Mouse (Mus musculus) activated CD4-positive, CD25-positive, alpha-beta regulatory T cell, adult 4 months (primary cell): ENCODE data around the gene Pkd1. TPM values are rescaled to one million over a fixed set of nuclear protein-coding genes. Genes with fewer than 3 reads are reported as not detected.

ENCODE experiments used
- ATAC-seq: one replicate; pipeline ENCODE4 v1.8.0; 2017
- polyA plus RNA-seq, 2 experiments: library from polyadenylated mRNA; unstranded; fragments of 100-300 nt; shearing (Covaris generic); gene quantifications; one replicate each; pipeline ENCODE4 v1.2.1; 2017

Pkd1 gene
- polyA plus RNA-seq, 2 experiments from 2014 or later: 11.5 to 15.4 TPM

DNA sequence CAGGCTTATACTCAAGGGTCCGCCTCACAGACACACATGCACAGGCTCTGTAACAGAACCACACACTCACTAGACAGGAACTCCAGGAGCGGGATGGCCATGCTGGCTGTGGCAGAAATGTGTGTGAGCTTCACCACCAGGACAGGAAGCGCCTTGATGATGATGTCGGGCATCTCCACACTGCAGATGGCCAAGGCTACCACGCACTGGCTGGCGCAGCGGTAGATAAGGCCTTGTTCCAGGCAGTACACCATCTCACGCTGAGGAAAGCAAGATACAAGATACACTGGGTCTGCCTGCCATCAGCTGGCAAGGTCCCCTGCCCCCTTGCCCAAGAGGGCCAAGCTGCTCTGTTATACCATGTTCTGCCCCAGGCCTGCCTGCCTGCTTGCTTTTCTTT is 59.2 kb downstream of the Pkd1 start:
- ATAC-seq: no peak

DNA sequence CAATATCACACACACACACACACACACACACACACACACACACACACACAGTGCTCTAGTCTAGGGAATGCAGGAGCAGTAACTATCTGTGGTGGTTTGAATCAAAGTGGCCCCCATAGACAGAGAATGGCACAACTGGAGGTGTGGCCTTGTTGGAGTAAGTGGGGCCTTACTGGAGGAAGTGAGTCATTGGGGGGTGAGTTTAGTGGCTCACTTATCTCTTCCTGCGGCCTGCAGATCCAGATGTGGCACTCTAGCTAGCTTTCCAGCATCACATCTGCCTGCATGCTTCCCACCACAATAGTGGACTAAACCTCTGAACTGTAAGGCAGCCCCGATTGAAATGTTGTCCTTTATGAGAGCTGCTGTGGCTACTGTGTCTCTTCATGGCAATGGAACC is 61.1 kb downstream of the Pkd1 start:
- no peak for ATAC-seq

DNA sequence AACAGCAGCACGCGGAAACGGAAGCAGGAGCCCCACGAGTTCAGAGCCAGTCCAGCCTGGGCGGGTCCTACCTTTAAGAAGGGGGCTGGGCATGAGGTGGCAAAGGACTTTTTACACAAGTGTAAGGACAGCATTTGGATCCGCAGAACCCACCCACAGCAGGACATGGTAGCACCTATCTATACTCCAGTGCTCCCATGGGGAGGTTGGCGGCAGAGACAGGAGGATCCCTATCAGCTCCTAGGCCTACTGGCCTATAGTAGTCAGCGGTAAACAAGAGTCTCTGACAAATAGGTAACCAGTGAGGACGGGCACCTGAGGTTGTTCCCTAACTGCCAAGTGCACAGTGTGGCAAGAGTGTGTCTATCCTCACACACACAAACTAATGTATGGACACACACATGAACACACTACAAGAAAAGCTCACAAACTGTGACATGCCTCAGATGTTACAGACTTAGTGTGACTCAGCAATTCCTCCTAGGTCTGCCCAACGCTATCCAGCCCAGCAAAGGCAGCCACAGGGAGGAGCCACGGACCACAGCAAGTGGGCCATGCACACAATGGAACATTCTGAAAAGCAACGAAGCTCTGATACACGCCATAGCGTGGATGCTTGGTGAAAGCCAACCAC is 68.0 kb downstream of the Pkd1 start:
- no peak for ATAC-seq

DNA sequence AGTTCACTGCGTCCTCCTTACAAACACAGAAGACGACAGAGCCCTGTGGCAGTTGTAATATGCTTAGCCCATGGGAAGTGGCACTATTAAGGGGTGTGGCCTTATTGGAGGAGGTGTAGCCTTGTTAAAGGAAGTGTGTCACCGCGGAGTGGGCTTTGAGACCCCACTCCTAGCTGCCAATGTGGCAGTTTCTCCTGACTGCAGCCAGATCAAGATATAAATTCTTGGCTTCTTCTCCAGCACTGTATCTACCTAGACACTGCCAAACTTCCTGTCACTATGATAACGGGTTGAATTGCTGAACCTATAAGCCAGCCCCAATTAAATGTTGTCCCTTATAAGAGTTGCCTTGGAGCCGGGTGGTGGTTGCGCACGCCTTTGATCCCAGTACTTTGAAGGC is 75.8 kb downstream of the Pkd1 start:
- no peak for ATAC-seq

DNA sequence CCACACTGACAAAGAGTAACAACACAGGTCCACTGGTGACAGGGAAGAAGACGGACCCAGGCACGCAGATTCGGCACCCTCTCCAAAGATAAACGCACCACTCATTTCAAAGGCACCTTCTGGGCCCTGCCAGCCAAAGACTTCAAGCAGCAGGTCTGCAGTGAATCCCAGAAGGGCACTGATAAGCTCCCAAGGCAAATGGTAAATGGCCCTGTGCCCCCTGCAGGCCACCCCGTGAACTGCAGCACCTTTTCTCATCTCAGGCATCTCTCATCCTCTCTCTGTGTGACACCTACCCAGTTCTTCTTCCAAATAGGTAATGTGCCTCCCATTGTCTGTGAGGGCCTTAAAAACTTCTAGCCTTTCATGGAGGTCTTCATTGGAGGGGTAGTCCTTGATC is 79.0 kb downstream of the Pkd1 start:
- no peak for ATAC-seq

DNA sequence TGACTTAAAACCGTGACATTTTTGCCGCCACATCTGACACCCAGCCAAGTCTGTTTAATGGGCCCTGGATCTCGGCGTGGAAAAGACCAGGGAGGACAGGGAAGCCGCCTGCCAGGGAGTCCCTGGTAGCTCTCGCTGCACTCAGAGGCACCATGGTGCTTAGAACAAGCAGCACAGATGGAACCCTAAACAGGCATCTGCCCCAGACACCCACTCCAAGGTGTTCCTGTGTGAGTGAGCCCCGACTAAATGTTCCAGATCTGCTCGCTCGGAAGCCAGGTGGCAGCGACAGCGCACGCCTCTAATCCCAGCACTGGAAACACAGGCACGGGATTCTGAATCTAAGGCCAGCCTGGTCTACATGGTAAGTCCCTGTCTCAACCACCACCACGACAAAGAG is 80.4 kb downstream of the Pkd1 start:
- no peak for ATAC-seq

DNA sequence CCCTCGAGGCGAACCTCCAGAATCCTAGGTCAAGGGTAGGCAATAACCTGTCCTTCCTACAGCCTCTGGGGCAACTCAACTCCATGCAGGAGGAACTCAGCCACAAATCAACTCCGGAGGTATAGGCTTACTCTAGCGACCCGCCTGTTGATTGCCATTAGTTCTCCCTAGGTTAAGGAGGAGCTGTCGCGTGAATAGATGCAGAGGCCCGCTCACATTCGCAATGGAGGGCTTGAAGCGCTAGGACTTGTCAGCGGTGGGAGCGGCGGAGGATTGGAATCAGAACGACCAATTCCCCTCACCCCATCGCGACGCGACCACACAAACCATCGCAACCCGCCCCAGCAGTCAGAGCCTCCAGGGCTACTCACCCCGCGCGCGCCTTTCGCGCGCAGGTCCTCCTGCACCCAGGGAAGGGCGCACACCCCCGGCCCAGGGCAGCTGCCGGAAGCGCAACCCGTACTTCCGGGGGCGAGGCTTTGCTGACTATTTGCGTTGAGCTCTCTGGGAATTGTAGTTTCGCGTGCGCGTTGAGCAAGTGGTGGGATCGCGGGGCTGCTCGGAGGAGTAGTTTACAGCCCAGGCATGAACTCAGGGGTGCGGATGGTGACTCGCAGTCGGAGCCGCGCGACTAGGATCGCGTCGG is 82.7 kb downstream of the Pkd1 start, which contains the start of the genes Tsc2 and Nthl1:
Gene Tsc2 (minus strand): TSS at position 464 of the 646 bp plus-strand sequence.
Gene Nthl1 (plus strand): TSS at position 514 of the 646 bp plus-strand sequence.
- ATAC-seq: peak; percentile 98

DNA sequence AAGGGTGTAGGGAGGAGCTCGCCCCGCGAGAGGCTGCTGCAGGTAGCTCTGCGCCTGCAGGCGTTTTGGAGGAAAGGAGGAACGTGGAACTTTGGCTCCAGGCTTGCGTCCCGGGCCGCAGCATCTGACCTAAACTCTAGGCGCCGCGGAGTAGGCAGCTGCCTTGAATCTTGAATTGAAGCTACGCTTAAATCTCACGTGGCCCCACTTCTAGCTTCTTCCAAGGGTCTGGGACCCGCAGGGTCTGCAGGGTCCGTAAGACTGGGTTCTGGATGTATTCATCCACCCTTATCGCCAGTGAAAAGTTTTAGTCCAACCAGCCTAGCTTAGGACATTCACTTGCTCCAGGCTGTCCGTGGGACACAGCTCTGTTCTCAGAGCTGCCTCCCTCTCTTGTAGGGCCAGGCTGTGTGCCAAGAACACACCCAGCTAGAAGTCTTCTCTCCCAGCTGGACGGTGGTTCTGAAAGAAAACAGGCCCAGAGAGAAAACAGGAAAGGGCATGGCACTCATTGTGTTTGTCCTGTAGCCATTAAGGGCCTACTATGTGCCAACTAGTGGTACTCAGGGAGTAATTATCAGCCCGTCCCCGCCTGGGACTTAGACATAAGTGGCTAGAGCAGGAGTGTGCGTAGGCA is 83.3 kb downstream of the Pkd1 start:
- no peak for ATAC-seq

DNA sequence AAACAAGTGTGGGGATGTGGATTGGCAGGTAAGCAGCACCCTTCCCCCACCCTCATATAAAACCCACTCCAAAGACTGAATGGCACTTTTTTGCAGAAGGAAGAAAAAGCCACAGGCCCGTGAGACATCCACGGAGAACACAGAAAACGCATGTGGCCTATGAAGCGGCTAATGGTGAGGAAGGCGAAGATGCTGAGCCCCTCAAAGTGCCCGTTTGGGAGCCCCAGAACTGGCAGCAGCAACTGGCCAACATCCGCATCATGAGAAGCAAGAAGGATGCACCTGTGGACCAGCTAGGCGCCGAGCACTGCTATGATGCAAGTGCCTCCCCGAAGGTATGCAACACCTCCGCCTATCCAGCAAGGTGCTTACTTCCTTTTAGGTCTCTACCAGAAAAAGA is 84.2 kb downstream of the Pkd1 start:
- ATAC-seq: no peak

DNA sequence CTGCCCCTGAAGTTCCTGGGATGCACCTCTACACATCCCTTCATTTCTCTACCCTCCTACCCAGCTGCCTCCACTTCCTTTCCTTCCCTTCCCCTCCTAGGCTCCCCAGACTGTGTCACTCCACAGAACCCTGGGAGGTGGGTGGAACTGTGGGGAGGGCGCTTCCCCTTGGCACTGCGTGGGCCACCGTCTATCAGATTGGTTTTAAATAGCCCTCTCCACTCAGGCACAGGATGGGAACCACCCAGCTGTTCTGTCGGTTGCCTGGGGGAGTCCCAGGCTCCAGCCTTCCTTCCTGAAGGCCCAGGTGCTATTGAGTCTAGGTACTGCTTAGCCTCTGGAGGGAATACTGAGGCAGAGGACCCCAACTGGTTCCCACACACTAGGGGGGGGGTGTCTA is 85.4 kb downstream of the Pkd1 start:
- ATAC-seq: no peak

DNA sequence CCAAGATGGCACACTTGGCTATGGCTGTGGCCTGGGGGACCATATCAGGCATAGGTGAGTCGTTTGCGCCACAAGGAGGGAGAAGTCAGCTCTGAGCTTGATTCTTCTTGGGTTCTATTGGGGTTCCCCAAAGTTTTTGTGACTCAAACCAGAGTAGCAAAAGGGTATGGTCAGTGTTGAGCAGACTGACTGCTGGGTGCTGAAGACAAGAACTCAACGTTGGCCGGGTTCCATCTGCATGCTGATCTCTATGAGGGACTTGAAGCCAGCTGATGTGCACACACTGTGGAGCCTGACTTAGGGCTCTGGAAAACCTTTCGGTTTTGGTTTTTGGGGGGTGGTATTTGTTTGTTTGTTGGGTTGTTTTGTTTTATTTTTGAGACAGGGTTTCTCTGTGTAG is 86.1 kb downstream of the Pkd1 start:
- no peak for ATAC-seq

DNA sequence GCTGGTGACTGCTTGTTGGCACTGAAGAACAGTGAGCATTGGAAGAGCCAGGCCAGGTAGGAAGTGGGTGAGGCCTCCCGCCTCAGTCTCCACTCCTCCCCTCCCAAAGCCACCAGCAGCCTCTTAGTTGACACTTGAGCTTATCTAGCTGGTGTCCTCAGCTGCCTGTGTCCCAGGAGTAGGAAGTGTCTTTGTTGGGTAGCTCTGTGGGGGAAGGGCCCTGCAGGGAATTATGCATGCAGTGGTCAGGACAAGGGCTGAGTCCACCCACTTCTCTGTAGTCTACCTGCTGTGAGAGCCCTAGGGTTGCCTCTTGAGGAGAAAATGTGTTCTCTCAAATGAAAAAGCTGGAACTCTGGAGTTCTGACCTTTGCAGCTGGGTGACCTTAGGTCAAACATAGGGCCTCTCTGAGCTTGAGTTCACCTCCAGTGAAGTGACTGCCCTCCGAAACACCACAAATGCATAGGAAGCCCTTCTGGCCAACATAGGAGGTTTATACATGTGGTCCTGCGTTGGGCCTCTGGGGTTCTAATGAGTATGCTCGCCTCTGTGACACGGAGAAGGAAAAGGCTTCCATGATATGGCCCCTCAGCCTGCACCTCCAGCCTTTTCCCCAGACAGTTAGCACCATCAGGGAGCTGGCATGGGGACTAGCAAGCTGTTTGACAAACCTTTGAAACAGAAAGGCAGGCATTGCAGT is 87.3 kb downstream of the Pkd1 start:
- no peak for ATAC-seq

DNA sequence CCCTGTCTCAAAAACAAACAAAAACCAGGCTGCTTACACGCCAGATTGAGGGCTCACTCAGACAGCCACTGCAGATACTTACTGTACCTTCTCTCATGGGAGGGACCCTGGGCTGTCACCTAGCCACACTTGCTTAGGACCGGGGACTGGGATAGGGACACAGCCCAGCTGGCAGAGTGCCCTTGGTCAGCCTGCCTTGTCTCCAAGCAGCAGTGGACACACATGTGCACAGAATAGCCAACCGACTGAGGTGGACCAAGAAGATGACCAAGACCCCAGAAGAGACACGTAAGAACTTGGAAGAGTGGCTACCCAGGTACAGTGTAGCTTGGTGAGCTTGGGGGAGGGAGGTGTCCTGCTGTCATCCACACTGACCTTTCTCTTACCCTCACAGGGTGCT is 88.6 kb downstream of the Pkd1 start:
- ATAC-seq: no peak

DNA sequence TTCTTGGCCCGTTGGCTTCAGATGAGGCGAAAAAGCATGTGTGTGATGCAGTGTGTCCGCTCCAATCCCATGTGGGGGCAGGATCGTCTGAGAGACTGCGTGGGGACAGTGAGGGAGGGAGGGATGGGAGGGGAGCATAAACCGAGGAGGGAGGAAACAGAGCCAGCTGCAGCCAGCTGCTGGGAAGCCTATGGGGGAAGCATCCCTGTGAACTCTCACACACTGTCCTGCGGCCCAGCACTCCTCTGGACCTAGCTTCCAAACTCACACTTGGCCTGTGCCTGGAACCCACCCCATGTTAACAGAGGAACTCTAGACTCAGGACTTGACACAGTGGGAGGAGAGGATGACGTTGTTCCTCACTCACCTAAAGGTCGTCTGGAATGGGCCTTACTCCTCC is 89.2 kb downstream of the Pkd1 start:
- ATAC-seq: no peak

DNA sequence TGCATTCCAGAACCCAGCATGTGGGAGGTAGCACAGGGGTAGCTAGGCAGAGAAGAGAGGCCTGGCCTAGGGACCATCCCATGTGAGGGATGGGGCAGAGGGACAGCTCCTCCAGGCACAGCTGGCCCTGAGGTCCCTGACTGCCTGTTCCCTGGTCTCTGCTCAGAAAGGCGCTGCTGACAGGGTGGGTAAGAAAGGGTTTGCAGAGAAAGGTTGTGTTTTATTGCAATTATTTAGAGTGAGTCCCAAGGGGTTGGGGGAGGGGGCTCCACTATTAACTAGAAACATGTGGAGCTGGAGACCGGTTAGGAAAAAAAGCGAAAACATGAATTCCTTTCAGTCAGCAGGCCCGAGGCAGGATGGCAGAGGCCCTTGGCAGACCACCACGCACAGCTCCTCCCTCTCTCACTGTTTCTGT is 89.9 kb downstream of the Pkd1 start:
- no peak for ATAC-seq

DNA sequence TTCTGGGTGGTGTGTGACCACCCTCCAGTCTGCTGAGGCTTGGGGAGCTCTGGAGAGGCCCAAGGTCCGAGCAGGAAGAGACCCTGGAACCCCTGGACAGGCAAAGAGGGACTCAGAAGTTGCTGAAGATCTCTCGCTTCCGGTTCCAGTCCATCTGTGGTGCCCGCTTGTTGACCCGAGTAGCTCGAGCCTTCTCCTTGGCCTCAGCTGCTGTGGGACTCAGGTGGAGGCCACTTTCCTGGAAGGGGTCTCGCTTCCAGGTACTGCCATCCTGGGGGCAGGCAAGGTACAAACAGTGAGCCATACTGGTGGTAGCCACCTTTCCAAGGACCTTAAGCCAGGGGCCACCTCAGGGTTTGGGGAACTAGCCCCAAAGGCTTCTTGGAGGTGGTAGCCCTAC is 90.5 kb downstream of the Pkd1 start:
- no peak for ATAC-seq

DNA sequence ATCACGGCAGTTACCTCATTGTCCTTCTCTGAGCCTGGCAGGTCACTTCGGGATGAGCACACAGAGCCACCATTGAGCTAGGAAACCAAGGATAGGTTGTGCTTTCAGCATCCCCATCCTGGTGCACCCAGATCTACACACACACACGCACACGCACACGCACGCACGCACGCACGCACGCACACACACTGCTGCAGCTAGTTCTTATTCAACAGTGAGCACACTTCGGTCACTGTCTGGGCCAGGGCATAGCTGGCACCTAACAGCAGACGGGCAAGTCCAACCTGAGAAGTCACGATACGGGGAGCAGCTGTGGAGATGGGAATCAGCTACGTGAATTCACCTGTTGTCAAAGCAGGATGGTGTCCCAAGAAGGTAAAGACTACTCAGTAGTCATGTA is 90.9 kb downstream of the Pkd1 start:
- no peak for ATAC-seq

DNA sequence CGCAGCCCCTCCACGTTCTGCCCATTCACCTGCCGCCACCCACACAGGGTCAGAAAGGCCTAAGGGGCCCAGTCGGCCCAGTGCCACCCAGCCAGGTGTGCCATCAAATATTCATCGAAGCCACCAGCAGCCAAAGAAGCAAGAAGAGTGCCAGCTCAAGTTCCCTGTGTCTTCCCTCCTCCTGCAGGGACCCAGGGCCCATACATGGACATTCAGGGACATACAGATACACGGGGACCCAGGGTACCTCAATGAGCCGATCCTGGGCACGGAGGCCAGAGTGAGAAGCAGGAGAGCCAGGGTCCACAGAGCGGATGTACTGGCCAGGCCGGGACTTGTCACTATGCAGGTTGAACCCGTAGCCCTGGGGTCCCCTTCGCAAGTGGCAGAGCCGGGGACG is 92.3 kb downstream of the Pkd1 start:
- ATAC-seq: no peak

DNA sequence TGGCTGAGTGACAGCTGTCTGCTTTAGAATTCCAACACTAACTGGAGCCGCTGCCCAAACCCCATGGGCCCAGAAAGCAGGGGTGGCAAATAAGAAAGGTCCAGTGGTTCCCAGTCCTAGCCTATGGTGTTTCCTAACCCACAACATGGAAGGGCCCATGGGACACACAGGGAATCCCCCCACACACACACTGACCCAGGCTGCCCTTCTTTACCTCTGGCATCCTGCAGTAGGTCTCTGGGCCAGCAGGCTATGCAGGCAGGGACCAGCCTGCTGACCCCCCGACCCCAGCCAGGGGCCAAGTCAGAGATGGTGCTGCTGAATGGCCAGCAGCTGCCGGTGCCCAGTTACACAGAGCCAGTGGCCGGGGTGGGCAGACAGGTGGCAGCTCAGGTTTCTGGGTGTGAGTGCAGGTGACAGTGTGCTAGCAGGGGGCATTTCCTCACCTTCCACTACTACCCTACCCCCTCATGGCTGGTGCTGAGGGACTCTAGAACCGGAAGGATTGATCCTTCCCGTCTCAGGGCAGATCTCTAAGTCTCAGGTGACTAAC is 93.2 kb downstream of the Pkd1 start:
- ATAC-seq: no peak

DNA sequence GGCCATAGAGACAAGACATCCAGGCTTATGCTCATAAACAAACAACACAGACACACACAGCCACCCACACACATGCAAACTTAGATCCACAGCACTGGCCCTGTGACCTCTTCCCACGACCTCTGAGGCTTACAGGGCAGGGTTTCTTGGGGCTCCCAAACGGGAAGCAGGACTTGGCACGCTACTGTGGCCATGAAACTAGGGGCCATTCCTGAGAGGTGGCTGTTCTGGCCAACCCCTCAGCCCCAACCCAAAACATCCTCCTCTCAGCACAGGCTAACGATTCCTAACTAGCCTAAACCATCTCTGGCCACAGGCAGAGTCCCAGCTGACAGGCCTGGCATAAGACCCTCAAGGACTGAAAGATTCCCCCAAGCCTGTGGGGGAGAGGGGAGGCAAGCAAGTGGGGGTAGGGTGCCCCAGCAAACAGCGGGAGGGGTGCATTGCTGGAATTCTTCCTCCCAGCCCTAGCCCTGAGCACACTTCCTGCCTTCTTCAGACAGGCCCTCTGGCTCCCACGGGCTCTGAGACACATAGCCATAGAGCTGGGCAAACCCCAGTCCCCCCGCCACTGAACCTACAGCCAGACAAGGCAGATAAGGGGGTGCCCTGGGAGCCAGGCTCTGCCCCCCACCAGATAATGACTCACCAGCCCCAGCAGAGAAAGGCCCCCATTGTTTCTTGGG is 94.5 kb downstream of the Pkd1 start:
- ATAC-seq: no peak

DNA sequence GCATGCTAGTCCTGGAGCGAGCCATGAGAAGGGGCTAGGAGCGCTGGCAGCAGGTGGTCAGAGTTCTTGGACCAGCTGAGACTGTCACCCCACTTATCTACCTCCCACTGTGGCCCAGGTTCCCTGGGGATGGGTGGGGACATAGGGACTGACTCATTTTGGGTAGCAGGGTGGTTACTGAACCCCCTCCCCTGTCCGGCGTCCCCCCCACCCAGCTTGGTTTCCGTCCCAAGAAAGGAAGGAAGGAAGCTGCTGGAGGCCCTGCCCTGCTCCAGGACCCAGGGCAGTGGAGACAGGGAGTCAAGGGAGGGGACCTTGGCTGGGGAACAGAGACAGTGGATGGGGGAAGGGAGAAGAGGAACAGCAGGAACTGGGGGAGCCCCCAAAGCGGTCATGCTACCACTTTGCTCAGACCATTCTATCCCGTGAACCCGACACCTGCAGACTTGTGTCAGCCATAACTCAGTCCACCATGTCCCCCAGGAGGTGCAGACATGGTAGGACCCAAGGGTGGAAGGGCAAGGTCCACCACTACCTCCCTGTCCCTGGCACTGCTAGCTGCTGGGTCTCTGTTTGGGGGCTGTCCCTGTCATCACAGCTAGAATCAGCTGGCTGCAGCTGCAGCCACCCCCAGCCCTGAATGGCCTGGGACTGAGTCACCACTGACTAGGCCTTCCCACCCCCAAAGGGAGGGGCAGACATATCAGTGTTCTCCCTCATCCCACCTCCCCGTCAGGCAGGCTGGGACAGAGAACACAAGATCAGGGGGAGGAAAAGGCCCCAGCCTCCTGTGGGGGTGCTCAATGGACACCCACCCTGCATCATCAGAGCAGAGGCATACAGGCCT is 95.5 kb downstream of the Pkd1 start:
- ATAC-seq: no peak

DNA sequence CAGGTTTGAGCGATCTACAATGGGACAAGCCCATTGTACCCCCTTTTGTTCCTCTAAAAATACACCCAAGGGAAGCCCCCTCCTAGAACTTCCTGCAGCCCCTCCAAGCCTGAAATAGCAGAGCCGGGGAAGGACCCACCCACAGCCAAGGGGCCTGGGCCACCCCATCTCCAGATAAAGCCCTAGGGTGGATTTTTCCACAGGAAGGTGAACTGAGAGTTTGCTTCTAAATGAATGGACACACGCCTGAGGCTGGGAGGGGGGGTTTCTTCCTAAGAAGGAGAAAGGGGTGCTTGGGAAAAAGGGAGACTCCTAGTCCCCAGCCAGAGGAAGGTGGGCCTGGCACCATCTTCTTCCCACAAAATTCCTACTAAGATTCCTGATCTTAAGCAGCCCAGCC is 96.3 kb downstream of the Pkd1 start:
- ATAC-seq: no peak
